Mouse (Mus musculus) lung, postnatal 0 days (tissue): ENCODE results near the gene Mrpl49. TPM values are rescaled to one million over a fixed set of nuclear protein-coding genes. Genes with fewer than 3 reads are reported as not detected.

Source experiments
- ATAC-seq: fragments of 200-750 bp; cut with Nextera tagmentation; 2 replicates; pipeline ENCODE4 v1.8.0; 2017; ENCODE audit warnings: moderate library complexity
- DNase-seq: peaks from one replicate; pipeline ENCODE4 v3.0.0-alpha.2; 2016; ENCODE audit warnings: low spot score
- H3K27ac ChIP-seq: fragments of 300-500 bp; sonication (generic); 2 replicates; pipeline ENCODE4 v1.5.1; 2014; ENCODE audit warnings: antibody characterized with exemption, mild to moderate bottlenecking, low read length, mixed read lengths
- H3K27me3 ChIP-seq: fragments of 300-500 bp; sonication (generic); replicated peaks from 2 replicates; pipeline ENCODE4 v1.6.1; 2014; ENCODE audit warnings: low read length, mixed read lengths; ENCODE audit not compliant: insufficient read depth
- H3K36me3 ChIP-seq: fragments of 300-500 bp; sonication (generic); 2 replicates; pipeline ENCODE4 v1.6.1; 2014; ENCODE audit warnings: low read length, mixed read lengths; ENCODE audit not compliant: insufficient read depth
- H3K4me1 ChIP-seq: fragments of 300-500 bp; sonication (generic); 2 replicates; pipeline ENCODE4 v1.6.1; 2014; ENCODE audit warnings: antibody characterized with exemption, low read depth, low read length, mixed read lengths; ENCODE audit not compliant: insufficient read depth
- H3K4me2 ChIP-seq: fragments of 300-500 bp; sonication (generic); replicated peaks from 2 replicates; pipeline ENCODE4 v1.6.1; 2014; ENCODE audit warnings: low read depth, mild to moderate bottlenecking, low read length, moderate library complexity, mixed read lengths
- H3K4me3 ChIP-seq: fragments of 300-500 bp; sonication (generic); 2 replicates; pipeline ENCODE4 v1.5.1; 2014; ENCODE audit warnings: low read depth, low read length
- H3K9ac ChIP-seq: fragments of 300-500 bp; sonication (generic); replicated peaks from 2 replicates; pipeline ENCODE4 v1.6.1; 2014; ENCODE audit warnings: low read depth, mild to moderate bottlenecking
- H3K9me3 ChIP-seq: fragments of 300-500 bp; sonication (generic); 2 replicates; pipeline ENCODE4 v1.6.1; 2016; ENCODE audit warnings: low read length, mixed read lengths
- CTCF ChIP-seq: IDR thresholded peaks from 2 replicates; pipeline ENCODE4 v1.5.1; 2016; ENCODE audit warnings: antibody characterized with exemption, mild to moderate bottlenecking
- EP300 ChIP-seq: IDR thresholded peaks from 2 replicates; pipeline ENCODE4 v1.6.1; 2016; ENCODE audit warnings: antibody characterized with exemption, mild to moderate bottlenecking, control low read depth
- WGBS: fragments of 180-500 bp; shearing (Covaris S2); extraction: QIAGEN DNeasy Blood & Tissue Kit; methylation state at CpG from one replicate; pipeline ENCODE4 v1.1.7; 2014; 5-methylcytosine and 5-hydroxymethylcytosine counted together
- polyA plus RNA-seq: library from polyadenylated mRNA; unstranded; fragments of >200 nt; fragmentation: Nextera tagmentation; extraction: Ambion mirVana; gene quantifications from 2 replicates; pipeline ENCODE4 v1.2.1, GENCODE M21; 2015

Gene Mrpl49
- polyA plus RNA-seq, 1 experiment from 2014 or later: 37.6 TPM

DNA sequence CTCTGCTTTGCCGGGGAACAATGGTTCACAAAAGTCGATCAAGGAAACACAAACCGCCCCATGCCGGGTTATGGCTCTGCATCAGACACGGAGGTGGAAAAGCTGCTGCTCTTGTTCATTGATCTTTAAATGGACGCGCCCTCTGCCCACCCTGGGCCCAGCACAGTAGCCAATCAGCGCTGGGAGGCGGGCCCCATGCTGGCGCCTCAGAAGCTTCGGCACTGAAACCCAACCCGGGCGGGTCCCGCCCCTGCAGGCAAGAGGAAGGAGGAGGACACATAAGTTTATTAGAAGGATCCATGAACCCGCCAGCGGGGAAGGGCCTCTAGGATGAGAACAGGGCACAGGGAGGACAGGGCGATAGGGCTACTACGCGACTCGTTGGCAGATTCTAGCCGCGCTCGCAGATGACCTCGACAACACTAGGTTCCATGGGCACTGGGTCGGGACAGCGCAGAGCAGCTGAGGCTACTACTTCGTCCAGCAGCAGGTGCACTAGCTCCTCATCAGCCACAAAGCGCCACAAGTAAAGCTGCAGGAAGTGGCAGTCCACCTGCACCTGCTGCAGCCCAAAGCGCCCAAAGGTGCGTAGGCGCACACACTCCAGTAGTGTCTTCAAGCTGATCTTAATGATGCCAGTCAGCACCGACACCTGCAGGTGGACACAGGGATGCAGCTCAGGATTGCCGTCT is 10.3 kb upstream of the Mrpl49 start, which contains the start of gene Tm7sf2:
Gene Tm7sf2, minus strand, starts transcription at position 650 of the 692 bp plus-strand sequence.
- no peaks in the 10 kb centered on the region for H3K27me3 ChIP-seq
- DNase-seq: peak; percentile 92
- peak within 1 kb of the TSS; percentile 77 for H3K4me2 ChIP-seq
- H3K4me3 ChIP-seq: peak within 1 kb of the TSS; percentile 37
- H3K9ac ChIP-seq: peak within 1 kb of the TSS; percentile 27
- 9% methylated on average over 33 of the region's 33 CpGs for WGBS
- peak; percentile 15; the same call in 1 of the 2 replicates for TF ChIP-seq CTCF
- no peak for TF ChIP-seq EP300
- peak within 1 kb of the TSS; percentile 29 for H3K27ac ChIP-seq
- H3K4me1 ChIP-seq: peaks cover 11% of the 10 kb centered on the region
- H3K36me3 ChIP-seq: peaks cover 12% of the 10 kb centered on the region; the same call in 1 of the 2 replicates
- peak; percentile 94 for ATAC-seq
- H3K9me3 ChIP-seq: no peaks in the 10 kb centered on the region

GRCm38 (mm10) chr19:6067011-6067723 is 9.6 kb upstream of the Mrpl49 start:
- TF ChIP-seq EP300: no peak
- peak; percentile 91 for TF ChIP-seq CTCF
- DNase-seq (peak; percentile 86), ATAC-seq (peak; percentile 78)
- Histone ChIP-seq H3K9me3 (no peaks in the 10 kb centered on the region), H3K4me1 (peaks cover 13% of the 10 kb centered on the region), H3K4me2 (peak overlapping the region; percentile 77), H3K4me3 (peak overlapping the region; percentile 37), H3K36me3 (peaks cover 12% of the 10 kb centered on the region; the same call in 1 of the 2 replicates), H3K27ac (peak overlapping the region; percentile 29), H3K27me3 (no peaks in the 10 kb centered on the region), H3K9ac (peak overlapping the region; percentile 27)
- WGBS: 1% methylated on average over 30 of the region's 30 CpGs

DNA sequence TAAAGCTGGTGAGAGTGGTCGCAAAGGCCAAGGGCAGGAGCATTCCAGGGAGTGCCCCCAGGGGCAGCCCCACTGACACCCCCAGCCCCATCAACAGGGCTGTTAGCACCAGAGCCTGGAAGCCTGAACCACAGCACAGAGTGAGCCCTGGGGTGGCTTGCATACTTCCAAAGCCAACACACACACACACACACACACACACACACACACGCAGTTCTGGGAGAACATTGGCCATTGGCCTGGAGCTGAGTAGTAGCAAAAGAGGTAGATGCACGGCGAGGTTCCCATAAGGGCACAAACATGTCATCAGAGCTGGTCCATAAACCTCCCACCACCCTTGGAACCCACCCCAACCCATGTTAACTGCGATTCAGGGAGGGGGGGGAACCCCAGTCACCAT is 9.0 kb upstream of the Mrpl49 start:
- H3K4me3 ChIP-seq: peak overlapping the region; percentile 37
- 22% methylated on average over 5 of the region's 5 CpGs for WGBS
- TF ChIP-seq EP300 (no peak), CTCF (no peak)

GRCm38 (mm10) chr19:6063081-6063480 is 5.5 kb upstream of the Mrpl49 start:
- no peak overlapping the region for H3K27ac ChIP-seq
- no peak overlapping the region for H3K4me2 ChIP-seq
- ATAC-seq (no peak), DNase-seq (no peak)
- H3K4me1 ChIP-seq: peaks cover 19% of the 10 kb centered on the region
- no peak overlapping the region for H3K9ac ChIP-seq
- H3K9me3 ChIP-seq: no peaks in the 10 kb centered on the region
- no peaks in the 10 kb centered on the region for H3K36me3 ChIP-seq
- H3K27me3 ChIP-seq: no peaks in the 10 kb centered on the region
- TF ChIP-seq CTCF (no peak), EP300 (no peak)
- WGBS: 93% methylated on average over 6 of the region's 6 CpGs
- no peak overlapping the region for H3K4me3 ChIP-seq

More for the DNA sequence above, 9.0 kb upstream of the Mrpl49 start:
- H3K27ac ChIP-seq: no peak overlapping the region
- no peaks in the 10 kb centered on the region for H3K27me3 ChIP-seq
- H3K9me3 ChIP-seq: no peaks in the 10 kb centered on the region
- peaks cover 12% of the 10 kb centered on the region; the same call in 1 of the 2 replicates for H3K36me3 ChIP-seq
- peak overlapping the region; percentile 77 for H3K4me2 ChIP-seq
- H3K9ac ChIP-seq: peak overlapping the region; percentile 27; the same call in 1 of the 2 replicates
- ATAC-seq (no peak), DNase-seq (no peak)
- peaks cover 19% of the 10 kb centered on the region for H3K4me1 ChIP-seq

DNA sequence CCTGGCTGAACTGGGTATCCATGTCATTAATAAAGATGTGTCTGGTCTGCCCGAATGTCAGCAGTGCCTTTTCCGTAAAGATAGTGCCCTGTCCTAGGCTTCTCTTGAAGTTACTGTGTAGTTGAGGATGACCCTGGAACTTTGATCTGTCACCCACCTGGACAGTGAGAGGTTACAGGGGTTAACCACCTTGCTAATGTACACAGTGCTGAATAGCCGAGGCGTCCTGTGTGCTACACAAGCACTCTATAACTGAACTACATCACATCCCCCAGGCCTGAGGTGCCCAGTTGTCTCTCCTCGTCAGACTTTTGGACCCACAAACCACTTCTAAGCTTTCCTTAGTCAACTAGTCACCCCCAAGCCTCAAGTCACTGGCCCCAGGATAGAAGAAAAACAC is 4.8 kb upstream of the Mrpl49 start:
- Histone ChIP-seq H3K9ac (peak overlapping the region; percentile 90; the same call in 1 of the 2 replicates), H3K4me1 (peaks cover 16% of the 10 kb centered on the region), H3K27ac (peak overlapping the region; percentile 89; the same call in 1 of the 2 replicates), H3K27me3 (no peaks in the 10 kb centered on the region), H3K4me3 (peak overlapping the region; percentile 70), H3K9me3 (no peaks in the 10 kb centered on the region), H3K36me3 (no peaks in the 10 kb centered on the region), H3K4me2 (peak overlapping the region; percentile 90)
- TF ChIP-seq EP300 (no peak), CTCF (no peak)
- WGBS: 44% methylated on average over 5 of the region's 5 CpGs
- ATAC-seq (no peak), DNase-seq (no peak)

- Histone ChIP-seq H3K4me1 (peaks cover 14% of the 10 kb centered on the region), H3K27ac (peak overlapping the region; percentile 89), H3K4me3 (peak overlapping the region; percentile 70), H3K9ac (peak overlapping the region; percentile 90), H3K9me3 (no peaks in the 10 kb centered on the region), H3K4me2 (peak overlapping the region; percentile 90), H3K27me3 (no peaks in the 10 kb centered on the region), H3K36me3 (no peaks in the 10 kb centered on the region)
- ATAC-seq: 0 out of 2 replicates have a peak, but pooled peaks have one; percentile 1
- TF ChIP-seq EP300 (no peak), CTCF (no peak)
- WGBS: 2% methylated on average over 44 of the region's 44 CpGs
- DNase-seq: peak; percentile 51
Observed at GRCm38 (mm10) chr19:6061641-6062302, 4.2 kb upstream of the Mrpl49 start.
